Mouse (Mus musculus): ENCODE results near the gene Itga9. TPM values are rescaled to one million over a fixed set of nuclear protein-coding genes. Genes with fewer than 3 reads are reported as not detected.

Gene Itga9
- polyA plus RNA-seq, 1 experiment from 2014 or later, result 6.2 TPM

DNA sequence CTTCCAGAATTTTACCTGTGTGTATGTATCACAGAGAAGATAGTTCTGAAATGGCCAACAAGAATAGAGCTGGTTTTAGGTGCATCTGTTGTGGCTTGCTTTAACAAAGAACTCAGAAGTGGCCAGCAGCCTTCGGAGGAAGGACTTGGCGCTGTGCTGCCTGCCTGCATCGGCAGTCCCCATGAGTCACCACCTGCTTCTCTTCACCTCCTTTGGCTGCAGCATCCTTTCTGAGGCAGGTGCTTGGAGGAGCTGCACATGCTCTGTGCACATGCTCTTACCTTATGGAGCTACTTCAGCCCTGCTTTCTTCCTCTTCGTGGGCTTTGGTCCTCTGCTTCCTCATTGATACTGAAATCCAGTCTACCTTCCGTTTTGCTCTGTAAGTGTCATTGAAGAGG, 31.6 kb upstream of the Itga9 start:
- Histone ChIP-seq H3K27me3 (replicated peaks; ENCODE audit: control insufficient read depth, insufficient read depth, low read length) (no peaks in the 10 kb centered on the region), H3K4me1 (replicated peaks; ENCODE audit: control insufficient read depth, insufficient read depth, low read length) (no peaks in the 10 kb centered on the region), H3K9ac (ENCODE audit: low read depth, low read length) (no peak overlapping the region), H3K4me2 (no peak overlapping the region), H3K36me3 (ENCODE audit: control insufficient read depth, insufficient read depth, low read length) (peaks cover 22% of the 10 kb centered on the region), H3K27ac (ENCODE audit: low read depth, low read length) (no peak overlapping the region), H3K4me3 (ENCODE audit: low read depth, low read length) (no peak overlapping the region), H3K9me3 (ENCODE audit: control insufficient read depth, low read length) (no peaks in the 10 kb centered on the region)
- DNase-seq (ENCODE audit: low spot score) (no peak), ATAC-seq (replicated peaks; ENCODE audit: low FRiP score) (no peak)
- WGBS, result 92% methylated on average over 5 of the region's 5 CpGs

DNA sequence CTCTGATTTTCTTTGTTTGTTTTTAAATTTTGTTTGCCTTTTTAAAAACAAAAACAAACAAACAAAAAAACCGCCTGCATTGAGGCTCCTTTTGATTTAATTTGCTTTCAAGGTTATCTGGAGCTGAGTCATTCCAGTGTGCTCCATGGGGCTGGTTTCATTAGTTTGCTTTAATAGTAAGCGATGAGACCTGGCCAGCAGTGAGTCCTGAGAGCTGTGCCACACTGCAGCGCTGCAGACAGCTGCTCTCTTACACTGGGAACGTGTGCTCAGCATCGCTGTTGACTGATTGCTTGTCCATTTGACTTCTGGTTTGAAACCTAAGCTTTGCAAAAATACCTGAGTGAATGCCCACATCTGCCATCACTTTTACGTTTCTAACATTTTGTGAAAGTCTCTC, 26.1 kb upstream of the Itga9 start:
- DNase-seq (ENCODE audit: low spot score) (no peak), ATAC-seq (replicated peaks; ENCODE audit: low FRiP score) (no peak)
- no peak overlapping the region for H3K4me2 ChIP-seq
- H3K9ac ChIP-seq (ENCODE audit: low read depth, low read length), result no peak overlapping the region
- no peaks in the 10 kb centered on the region; the same call in 1 of the 2 replicates for H3K4me1 ChIP-seq (replicated peaks; ENCODE audit: control insufficient read depth, insufficient read depth, low read length)
- H3K9me3 ChIP-seq (ENCODE audit: control insufficient read depth, low read length), result no peaks in the 10 kb centered on the region
- H3K27ac ChIP-seq (ENCODE audit: low read depth, low read length), result no peak overlapping the region
- peaks cover 6% of the 10 kb centered on the region; the same call in 1 of the 2 replicates for H3K36me3 ChIP-seq (ENCODE audit: control insufficient read depth, insufficient read depth, low read length)
- H3K4me3 ChIP-seq (ENCODE audit: low read depth, low read length), result no peak overlapping the region
- WGBS, result 75% methylated on average over 6 of the region's 6 CpGs
- no peaks in the 10 kb centered on the region for H3K27me3 ChIP-seq (replicated peaks; ENCODE audit: control insufficient read depth, insufficient read depth, low read length)

DNA sequence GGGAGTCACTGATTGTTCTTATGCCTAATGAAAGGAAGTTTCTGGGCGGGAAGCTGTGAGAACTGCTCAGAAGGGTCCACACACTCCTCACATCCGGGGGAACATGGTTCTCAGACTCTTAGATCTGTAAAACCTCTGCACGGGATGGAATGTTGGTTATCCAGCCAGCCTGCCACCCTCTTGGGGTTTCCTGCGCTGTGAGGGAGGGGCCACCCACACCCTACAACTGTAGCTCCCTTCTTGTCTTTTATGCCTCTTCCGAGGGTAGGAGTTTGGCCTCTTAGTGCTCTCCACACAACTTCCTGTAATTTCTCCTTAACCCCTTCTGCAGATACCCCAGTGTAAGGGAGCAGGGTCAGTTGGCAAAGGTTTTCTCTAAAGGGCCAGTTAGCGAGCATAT, 23.7 kb upstream of the Itga9 start:
- Histone ChIP-seq H3K4me3 (ENCODE audit: low read depth, low read length) (no peak overlapping the region), H3K9me3 (ENCODE audit: control insufficient read depth, low read length) (no peaks in the 10 kb centered on the region), H3K4me1 (replicated peaks; ENCODE audit: control insufficient read depth, insufficient read depth, low read length) (peaks cover 4% of the 10 kb centered on the region; the same call in 1 of the 2 replicates), H3K4me2 (no peak overlapping the region), H3K27ac (ENCODE audit: low read depth, low read length) (no peak overlapping the region), H3K36me3 (ENCODE audit: control insufficient read depth, insufficient read depth, low read length) (peaks cover 3% of the 10 kb centered on the region; the same call in 1 of the 2 replicates), H3K27me3 (replicated peaks; ENCODE audit: control insufficient read depth, insufficient read depth, low read length) (no peaks in the 10 kb centered on the region), H3K9ac (ENCODE audit: low read depth, low read length) (no peak overlapping the region)
- 0 out of 2 replicates have a peak, but pooled peaks have one; percentile 37 for ATAC-seq (replicated peaks; ENCODE audit: low FRiP score)
- WGBS, result 55% methylated on average over 6 of the region's 6 CpGs
- no peak for DNase-seq (ENCODE audit: low spot score)

DNA sequence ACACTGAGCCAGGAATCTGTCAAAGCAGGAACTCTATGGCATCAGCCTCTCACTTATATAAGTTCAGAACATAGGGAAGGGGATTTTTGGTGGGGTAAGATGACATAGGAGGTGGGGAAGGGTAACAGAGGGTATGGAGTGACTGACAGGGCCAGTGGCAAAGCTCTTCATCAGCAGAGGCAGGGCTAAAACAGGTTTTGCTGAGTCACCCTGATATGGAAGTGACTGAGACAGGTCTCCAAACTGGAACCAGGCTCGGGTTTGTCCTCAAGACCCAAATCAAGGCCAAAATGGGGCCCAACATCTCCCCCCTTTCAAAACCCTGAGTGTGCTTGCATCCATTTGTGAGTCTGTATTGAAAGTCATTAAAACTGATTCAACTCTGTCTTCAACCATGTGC, 21.7 kb upstream of the Itga9 start:
- H3K27me3 ChIP-seq (replicated peaks; ENCODE audit: control insufficient read depth, insufficient read depth, low read length), result no peaks in the 10 kb centered on the region
- WGBS, result 38% methylated on average over 1 of the region's 1 CpGs
- no peak for DNase-seq (ENCODE audit: low spot score)
- peaks cover 10% of the 10 kb centered on the region for H3K4me1 ChIP-seq (replicated peaks; ENCODE audit: control insufficient read depth, insufficient read depth, low read length)
- no peak overlapping the region for H3K27ac ChIP-seq (ENCODE audit: low read depth, low read length)
- no peak overlapping the region for H3K4me2 ChIP-seq
- H3K9me3 ChIP-seq (ENCODE audit: control insufficient read depth, low read length), result no peaks in the 10 kb centered on the region
- H3K36me3 ChIP-seq (ENCODE audit: control insufficient read depth, insufficient read depth, low read length), result no peaks in the 10 kb centered on the region; the same call in 1 of the 2 replicates
- H3K9ac ChIP-seq (ENCODE audit: low read depth, low read length), result no peak overlapping the region
- ATAC-seq (replicated peaks; ENCODE audit: low FRiP score), result no peak
- no peak overlapping the region for H3K4me3 ChIP-seq (ENCODE audit: low read depth, low read length)

DNA sequence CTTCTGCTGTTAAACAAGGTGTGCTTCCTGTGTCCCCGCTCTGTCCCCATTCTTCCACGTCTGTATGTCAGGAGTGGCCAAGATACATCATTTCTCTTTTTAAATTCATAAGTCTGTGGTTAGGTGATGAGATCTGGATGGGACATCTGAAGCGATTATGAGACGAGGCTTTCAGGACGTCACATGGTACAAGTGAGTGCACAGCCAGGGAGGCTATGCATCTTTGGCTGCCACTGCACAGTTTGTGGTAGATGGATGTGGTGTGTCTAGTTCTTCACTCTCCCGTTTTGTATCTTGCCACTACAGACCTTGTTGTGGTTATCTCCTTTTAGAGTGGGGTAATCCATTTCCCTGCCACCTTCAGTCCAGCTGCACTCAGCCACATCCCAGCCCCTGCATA, 20.5 kb upstream of the Itga9 start:
- no peak for DNase-seq (ENCODE audit: low spot score)
- Histone ChIP-seq H3K4me1 (replicated peaks; ENCODE audit: control insufficient read depth, insufficient read depth, low read length) (peaks cover 13% of the 10 kb centered on the region), H3K4me2 (no peak overlapping the region), H3K9ac (ENCODE audit: low read depth, low read length) (no peak overlapping the region), H3K27ac (ENCODE audit: low read depth, low read length) (no peak overlapping the region), H3K4me3 (ENCODE audit: low read depth, low read length) (no peak overlapping the region), H3K27me3 (replicated peaks; ENCODE audit: control insufficient read depth, insufficient read depth, low read length) (no peaks in the 10 kb centered on the region), H3K9me3 (ENCODE audit: control insufficient read depth, low read length) (no peaks in the 10 kb centered on the region), H3K36me3 (ENCODE audit: control insufficient read depth, insufficient read depth, low read length) (no peaks in the 10 kb centered on the region)
- 47% methylated on average over 6 of the region's 6 CpGs for WGBS
- 0 out of 2 replicates have a peak, but pooled peaks have one; percentile 16 for ATAC-seq (replicated peaks; ENCODE audit: low FRiP score)

DNA sequence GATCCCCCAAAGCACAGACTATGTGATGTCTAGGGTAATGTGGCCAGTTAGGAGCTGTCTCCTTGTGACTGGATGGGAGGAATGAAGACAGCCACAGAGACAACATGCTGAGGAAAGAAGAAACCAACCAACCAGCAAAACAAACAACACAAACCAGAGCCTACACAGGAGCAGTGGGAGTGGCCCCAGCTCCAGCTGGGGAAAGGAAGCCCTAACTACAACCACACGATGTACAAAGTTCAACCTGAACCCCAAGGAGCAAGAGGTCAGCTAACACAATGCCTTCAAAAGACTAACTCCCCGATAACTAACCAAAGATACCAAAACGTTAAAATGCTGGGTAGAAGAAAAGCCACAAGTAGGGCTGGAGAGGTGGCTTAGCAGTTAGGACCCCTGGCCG, 19.4 kb upstream of the Itga9 start:
- no peak for DNase-seq (ENCODE audit: low spot score)
- peaks cover 13% of the 10 kb centered on the region for H3K4me1 ChIP-seq (replicated peaks; ENCODE audit: control insufficient read depth, insufficient read depth, low read length)
- WGBS, result 58% methylated on average over 4 of the region's 4 CpGs

DNA sequence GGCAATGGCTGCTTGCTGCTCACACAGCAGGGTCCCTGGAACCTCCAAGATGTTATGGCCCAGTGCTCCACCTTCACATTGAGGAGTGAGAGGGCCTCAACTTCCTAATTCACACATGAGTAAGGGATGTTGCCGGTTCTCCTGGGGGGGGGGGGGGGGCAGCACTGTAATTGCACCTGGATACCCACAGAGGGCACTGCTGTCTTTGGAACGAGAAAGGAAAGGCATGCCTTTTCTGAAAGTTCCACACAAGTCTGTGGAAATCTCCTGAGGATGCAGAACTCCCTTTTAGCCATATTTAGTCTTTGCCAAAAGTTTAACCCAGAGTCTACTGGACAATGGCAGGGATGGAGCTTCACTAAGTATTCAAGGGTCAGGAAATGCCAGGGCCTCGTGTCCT, 17.2 kb upstream of the Itga9 start:
- H3K9ac ChIP-seq (ENCODE audit: low read depth, low read length), result no peak overlapping the region
- peaks cover 13% of the 10 kb centered on the region for H3K4me1 ChIP-seq (replicated peaks; ENCODE audit: control insufficient read depth, insufficient read depth, low read length)
- no peak overlapping the region for H3K27ac ChIP-seq (ENCODE audit: low read depth, low read length)
- WGBS, result 25% methylated on average over 3 of the region's 3 CpGs
- ATAC-seq (replicated peaks; ENCODE audit: low FRiP score) (no peak), DNase-seq (ENCODE audit: low spot score) (no peak)
- no peaks in the 10 kb centered on the region for H3K9me3 ChIP-seq (ENCODE audit: control insufficient read depth, low read length)
- H3K4me2 ChIP-seq, result no peak overlapping the region
- no peaks in the 10 kb centered on the region for H3K27me3 ChIP-seq (replicated peaks; ENCODE audit: control insufficient read depth, insufficient read depth, low read length)
- H3K4me3 ChIP-seq (ENCODE audit: low read depth, low read length), result no peak overlapping the region
- no peaks in the 10 kb centered on the region for H3K36me3 ChIP-seq (ENCODE audit: control insufficient read depth, insufficient read depth, low read length)

More for the DNA sequence above, 19.4 kb upstream of the Itga9 start:
- Histone ChIP-seq H3K4me3 (ENCODE audit: low read depth, low read length) (no peak overlapping the region), H3K27me3 (replicated peaks; ENCODE audit: control insufficient read depth, insufficient read depth, low read length) (no peaks in the 10 kb centered on the region), H3K27ac (ENCODE audit: low read depth, low read length) (no peak overlapping the region), H3K4me2 (no peak overlapping the region), H3K9ac (ENCODE audit: low read depth, low read length) (no peak overlapping the region), H3K9me3 (ENCODE audit: control insufficient read depth, low read length) (no peaks in the 10 kb centered on the region), H3K36me3 (ENCODE audit: control insufficient read depth, insufficient read depth, low read length) (no peaks in the 10 kb centered on the region)
- no peak for ATAC-seq (replicated peaks; ENCODE audit: low FRiP score)

DNA sequence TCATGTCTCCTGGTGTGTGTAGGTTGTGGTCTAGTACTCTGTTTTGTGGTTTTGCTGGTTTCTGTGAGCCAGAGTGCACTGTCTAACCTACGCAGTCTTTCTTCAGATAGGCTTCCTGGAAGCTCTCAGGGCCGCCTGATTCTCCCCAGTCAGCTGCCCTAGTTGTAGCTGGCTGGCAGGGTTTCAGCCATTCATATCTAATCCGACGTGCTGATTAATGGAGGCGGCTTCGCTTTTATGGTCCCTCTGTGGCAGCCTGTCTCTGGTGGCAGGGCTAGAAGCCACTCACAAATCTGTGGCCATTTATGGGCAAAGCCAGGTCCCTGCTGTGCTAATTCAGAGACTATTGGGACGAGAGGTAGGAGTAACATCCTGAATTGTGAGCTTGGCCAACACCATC, 16.3 kb upstream of the Itga9 start:
- DNase-seq (ENCODE audit: low spot score) (no peak), ATAC-seq (replicated peaks; ENCODE audit: low FRiP score) (no peak)
- Histone ChIP-seq H3K36me3 (ENCODE audit: control insufficient read depth, insufficient read depth, low read length) (no peaks in the 10 kb centered on the region), H3K27ac (ENCODE audit: low read depth, low read length) (no peak overlapping the region), H3K4me3 (ENCODE audit: low read depth, low read length) (no peak overlapping the region), H3K9ac (ENCODE audit: low read depth, low read length) (no peak overlapping the region), H3K4me1 (replicated peaks; ENCODE audit: control insufficient read depth, insufficient read depth, low read length) (peaks cover 13% of the 10 kb centered on the region), H3K9me3 (ENCODE audit: control insufficient read depth, low read length) (no peaks in the 10 kb centered on the region), H3K4me2 (no peak overlapping the region), H3K27me3 (replicated peaks; ENCODE audit: control insufficient read depth, insufficient read depth, low read length) (no peaks in the 10 kb centered on the region)
- WGBS, result 34% methylated on average over 7 of the region's 7 CpGs

DNA sequence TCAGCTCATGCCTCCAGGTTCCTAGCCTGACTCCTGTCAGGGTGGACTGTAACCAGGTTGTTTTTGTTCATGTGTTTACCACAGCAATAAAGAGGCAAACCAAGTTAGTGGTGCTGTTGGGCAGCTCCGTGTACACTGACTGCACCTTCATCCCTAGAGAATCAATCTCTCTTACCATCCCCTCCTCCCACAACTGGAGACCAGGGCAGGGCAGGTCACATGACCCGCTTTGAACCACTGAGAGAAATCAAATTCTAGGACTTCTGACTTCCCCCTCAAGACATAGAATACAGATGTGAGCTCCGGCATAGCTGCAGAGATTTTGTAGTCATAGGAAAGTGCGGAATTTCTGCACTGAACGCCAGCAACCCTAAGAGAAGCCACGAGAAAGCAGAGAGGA, 14.9 kb upstream of the Itga9 start:
- no peak overlapping the region for H3K4me3 ChIP-seq (ENCODE audit: low read depth, low read length)
- H3K27me3 ChIP-seq (replicated peaks; ENCODE audit: control insufficient read depth, insufficient read depth, low read length), result no peaks in the 10 kb centered on the region
- peaks cover 9% of the 10 kb centered on the region for H3K4me1 ChIP-seq (replicated peaks; ENCODE audit: control insufficient read depth, insufficient read depth, low read length)
- ATAC-seq (replicated peaks; ENCODE audit: low FRiP score) (no peak), DNase-seq (ENCODE audit: low spot score) (no peak)
- no peak overlapping the region for H3K4me2 ChIP-seq
- H3K9ac ChIP-seq (ENCODE audit: low read depth, low read length), result no peak overlapping the region
- 75% methylated on average over 6 of the region's 6 CpGs for WGBS
- no peaks in the 10 kb centered on the region for H3K36me3 ChIP-seq (ENCODE audit: control insufficient read depth, insufficient read depth, low read length)
- no peaks in the 10 kb centered on the region for H3K9me3 ChIP-seq (ENCODE audit: control insufficient read depth, low read length)
- no peak overlapping the region for H3K27ac ChIP-seq (ENCODE audit: low read depth, low read length)

All from liver, embryonic 11.5 days (tissue).